In genomic region chr1:159451462-159451861, GRCm38 (mm10) we compare ENCODE assay signal across 23 mouse cellular contexts.
"Had no signal": no experiment of that assay in that cellular context is flagged by ENCODE, and none has a peak within 500 bp of the region (broad histone marks: within the 10 kb centered on the region; RNA-seq: fewer than 3 reads in every experiment).

No protein-coding gene starts in this region.

- H3K27me3 ChIP-seq: kidney, embryonic 15.5 days; limb, embryonic 12.5 days; limb, embryonic 15.5 days; midbrain, embryonic 12.5 days had no signal

- DNase-seq: kidney, adult 11 months; kidney, adult 8-10 months; kidney, postnatal 14 days; layer of hippocampus, adult 9-11 months; left cerebral cortex, postnatal 4 days; liver, postnatal 0 days; lung, embryonic 14.5 days; right cerebral cortex, adult 18-20 months; right cerebral cortex, postnatal 14 days; right cerebral cortex, postnatal 4 days; thymus, adult 2 months; thymus, postnatal 14 days; thymus, postnatal 4 days had no signal

- H3K4me1 ChIP-seq: kidney, embryonic 15.5 days; limb, embryonic 12.5 days; limb, embryonic 15.5 days; midbrain, embryonic 12.5 days had no signal

- ATAC-seq: liver, postnatal 0 days; lung, postnatal 0 days; midbrain, embryonic 16.5 days had no signal

- H3K4me3 ChIP-seq: kidney, embryonic 15.5 days; limb, embryonic 12.5 days; limb, embryonic 15.5 days; midbrain, embryonic 12.5 days had no signal

- H3K9ac ChIP-seq: kidney, embryonic 15.5 days; limb, embryonic 12.5 days; limb, embryonic 15.5 days; liver, embryonic 14.5 days; liver, postnatal 0 days; lung, embryonic 14.5 days; midbrain, embryonic 12.5 days had no signal

- H3K36me3 ChIP-seq: kidney, embryonic 15.5 days; limb, embryonic 12.5 days; limb, embryonic 15.5 days; midbrain, embryonic 12.5 days had no signal

- H3K4me2 ChIP-seq: kidney, embryonic 15.5 days; limb, embryonic 12.5 days; limb, embryonic 15.5 days; liver, embryonic 11.5 days; lung, embryonic 14.5 days; midbrain, embryonic 12.5 days had no signal

- H3K27ac ChIP-seq: kidney, embryonic 15.5 days; limb, embryonic 12.5 days; limb, embryonic 15.5 days; liver, embryonic 14.5 days; macrophage; midbrain, embryonic 12.5 days; stomach, postnatal 0 days had no signal

- H3K9me3 ChIP-seq: kidney, embryonic 15.5 days; limb, embryonic 12.5 days; limb, embryonic 15.5 days; midbrain, embryonic 12.5 days had no signal
